Mouse (Mus musculus) erythroblast, embryonic 14.5 days (primary cell): ENCODE results near the gene Nid2.

Experiments
- GATA1 ChIP-seq: IDR thresholded peaks from 2 replicates; pipeline ENCODE4 v1.6.1; 2012; ENCODE audit warnings: low read length, inconsistent platforms, mixed read lengths
- TAL1 ChIP-seq: IDR thresholded peaks from 3 replicates; pipeline ENCODE4 v1.6.1; 2012; ENCODE audit warnings: low read length, inconsistent platforms, mixed read lengths

- TF ChIP-seq GATA1 (no peak), TAL1 (no peak)
Observed at GRCm38 (mm10) chr14:19776179-19776578, 25.1 kb downstream of the Nid2 start.
